Mouse (Mus musculus): ENCODE results near the gene Lama4.

Gene Lama4

GRCm38 (mm10) chr10:38994719-38995450 is 29.6 kb downstream of the Lama4 start:
- peak; percentile 51 for DNase-seq (ENCODE audit: low read depth, low spot score)

GRCm38 (mm10) chr10:38995896-38996295 is 30.6 kb downstream of the Lama4 start:
- no peak for DNase-seq (ENCODE audit: low read depth, low spot score)

GRCm38 (mm10) chr10:39000951-39001350 is 35.6 kb downstream of the Lama4 start:
- DNase-seq (ENCODE audit: low read depth, low spot score) = no peak

GRCm38 (mm10) chr10:39002521-39002920 is 37.2 kb downstream of the Lama4 start:
- DNase-seq (ENCODE audit: low read depth, low spot score) = no peak

GRCm38 (mm10) chr10:39003520-39003919 is 38.2 kb downstream of the Lama4 start:
- DNase-seq (ENCODE audit: low read depth, low spot score) = no peak

- DNase-seq (ENCODE audit: low read depth, low spot score) = no peak
Measured at GRCm38 (mm10) chr10:39005494-39005893, 40.2 kb downstream of the Lama4 start.

- no peak for DNase-seq (ENCODE audit: low read depth, low spot score)
Measured at GRCm38 (mm10) chr10:39006433-39007105, 41.3 kb downstream of the Lama4 start.

- no peak for DNase-seq (ENCODE audit: low read depth, low spot score)
Measured at GRCm38 (mm10) chr10:39014836-39015235, 49.5 kb downstream of the Lama4 start.

- peak; percentile 35 for DNase-seq (ENCODE audit: low read depth, low spot score)
Measured at GRCm38 (mm10) chr10:39017986-39018385, 52.7 kb downstream of the Lama4 start.

GRCm38 (mm10) chr10:39018635-39019034 is 53.3 kb downstream of the Lama4 start:
- no peak for DNase-seq (ENCODE audit: low read depth, low spot score)

- no peak for DNase-seq (ENCODE audit: low read depth, low spot score)
Measured at GRCm38 (mm10) chr10:39023618-39024256, 58.4 kb downstream of the Lama4 start.

GRCm38 (mm10) chr10:39026529-39026928 is 61.2 kb downstream of the Lama4 start:
- DNase-seq (ENCODE audit: low read depth, low spot score) = no peak

- no peak for DNase-seq (ENCODE audit: low read depth, low spot score)
Measured at GRCm38 (mm10) chr10:39027058-39027457, 61.7 kb downstream of the Lama4 start.

GRCm38 (mm10) chr10:39028403-39028802 is 63.1 kb downstream of the Lama4 start:
- DNase-seq (ENCODE audit: low read depth, low spot score) = no peak

GRCm38 (mm10) chr10:39029297-39030147 is 64.2 kb downstream of the Lama4 start:
- no peak for DNase-seq (ENCODE audit: low read depth, low spot score)

- DNase-seq (ENCODE audit: low read depth, low spot score) = no peak
Measured at GRCm38 (mm10) chr10:39030148-39030685, 64.9 kb downstream of the Lama4 start.

- DNase-seq (ENCODE audit: low read depth, low spot score) = no peak
Measured at GRCm38 (mm10) chr10:39039564-39039963, 74.2 kb downstream of the Lama4 start.

GRCm38 (mm10) chr10:39040026-39040425 is 74.7 kb downstream of the Lama4 start:
- no peak for DNase-seq (ENCODE audit: low read depth, low spot score)

GRCm38 (mm10) chr10:39044476-39044995 is 79.2 kb downstream of the Lama4 start:
- no peak for DNase-seq (ENCODE audit: low read depth, low spot score)

- peak; percentile 59 for DNase-seq (ENCODE audit: low read depth, low spot score)
Measured at GRCm38 (mm10) chr10:39045111-39045510, 79.8 kb downstream of the Lama4 start.

- peak; percentile 17 for DNase-seq (ENCODE audit: low read depth, low spot score)
Measured at GRCm38 (mm10) chr10:39047775-39048174, 82.5 kb downstream of the Lama4 start.
